Mouse (Mus musculus) layer of hippocampus, adult 2 months (tissue): ENCODE measurements at regions not wholly inside any gene's neighbourhood (a gene's known extent, or its start where the extent isn't known, plus 50 kb on each side); places are given as distances from the start of the nearest gene placed in this dataset.

Source experiments
- DNase-seq, 2 experiments: peaks; one replicate each; pipeline ENCODE4 v3.0.0; 2022; ENCODE audit warnings: low spot score in 2 of 2
- H3K27ac ChIP-seq: fragments of 200-600 bp; 2 replicates; pipeline ENCODE4 v1.8.1; 2022
- H3K4me3 ChIP-seq: fragments of 200-600 bp; 2 replicates; pipeline ENCODE4 v1.8.1; 2022; ENCODE audit warnings: mild to moderate bottlenecking
- CTCF ChIP-seq: fragments of 200-600 bp; conservative IDR thresholded peaks from 2 replicates; pipeline ENCODE4 v1.8.1; 2022; ENCODE audit warnings: antibody characterized with exemption, mild to moderate bottlenecking, moderate library complexity

DNA sequence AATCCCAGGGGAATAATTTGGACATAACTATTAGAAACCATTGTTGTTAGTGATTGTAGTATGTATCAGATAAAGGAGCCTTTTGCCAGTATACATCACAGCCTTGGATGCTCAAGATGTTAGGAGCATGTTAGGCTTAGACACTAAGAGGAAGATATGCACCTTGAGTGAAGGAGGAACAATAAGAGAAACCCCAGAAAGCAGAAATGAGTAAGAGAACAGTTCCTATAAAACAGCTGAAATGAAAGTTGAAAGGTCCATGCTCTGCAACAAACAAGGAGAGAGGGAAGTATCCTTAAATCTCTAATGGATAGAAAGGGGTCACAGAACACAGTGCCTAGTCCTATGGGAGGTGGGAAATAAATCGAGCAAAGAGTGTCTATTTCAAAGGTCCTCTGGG is 91.4 kb upstream of the Mrps30 start:
- H3K27ac ChIP-seq: no peak overlapping the region
- no peak for TF ChIP-seq CTCF

DNA sequence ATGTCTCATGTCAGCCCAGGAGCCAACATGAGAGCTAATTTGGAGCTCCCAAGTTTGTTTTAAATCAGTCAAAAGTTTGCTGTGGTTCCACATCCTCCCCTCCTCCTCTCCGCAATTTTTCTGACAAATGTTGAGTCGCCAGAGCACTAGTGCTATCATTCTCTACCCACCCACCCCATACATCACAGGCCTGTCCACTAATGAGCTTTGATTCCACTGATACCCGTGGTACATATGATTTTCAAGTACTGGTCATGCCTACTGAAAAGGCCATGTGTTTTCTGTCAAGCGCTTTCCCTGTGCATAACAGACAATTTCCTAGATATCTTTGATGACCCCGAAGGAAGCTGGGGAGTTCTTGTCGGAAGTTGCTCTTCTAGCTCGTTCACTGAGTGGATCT is 85.5 kb upstream of the Mrps30 start:
- no peak overlapping the region for H3K4me3 ChIP-seq
- H3K27ac ChIP-seq: no peak overlapping the region
- no peak for DNase-seq
- TF ChIP-seq CTCF: no peak

More for the DNA sequence above, 91.4 kb upstream of the Mrps30 start:
- DNase-seq: no peak
- H3K4me3 ChIP-seq: no peak overlapping the region

- DNase-seq: no peak
- TF ChIP-seq CTCF: no peak
- H3K4me3 ChIP-seq: no peak overlapping the region
- no peak overlapping the region for H3K27ac ChIP-seq
Observed at GRCm38 (mm10) chr13:118459672-118460384, 72.8 kb upstream of the Mrps30 start.

DNA sequence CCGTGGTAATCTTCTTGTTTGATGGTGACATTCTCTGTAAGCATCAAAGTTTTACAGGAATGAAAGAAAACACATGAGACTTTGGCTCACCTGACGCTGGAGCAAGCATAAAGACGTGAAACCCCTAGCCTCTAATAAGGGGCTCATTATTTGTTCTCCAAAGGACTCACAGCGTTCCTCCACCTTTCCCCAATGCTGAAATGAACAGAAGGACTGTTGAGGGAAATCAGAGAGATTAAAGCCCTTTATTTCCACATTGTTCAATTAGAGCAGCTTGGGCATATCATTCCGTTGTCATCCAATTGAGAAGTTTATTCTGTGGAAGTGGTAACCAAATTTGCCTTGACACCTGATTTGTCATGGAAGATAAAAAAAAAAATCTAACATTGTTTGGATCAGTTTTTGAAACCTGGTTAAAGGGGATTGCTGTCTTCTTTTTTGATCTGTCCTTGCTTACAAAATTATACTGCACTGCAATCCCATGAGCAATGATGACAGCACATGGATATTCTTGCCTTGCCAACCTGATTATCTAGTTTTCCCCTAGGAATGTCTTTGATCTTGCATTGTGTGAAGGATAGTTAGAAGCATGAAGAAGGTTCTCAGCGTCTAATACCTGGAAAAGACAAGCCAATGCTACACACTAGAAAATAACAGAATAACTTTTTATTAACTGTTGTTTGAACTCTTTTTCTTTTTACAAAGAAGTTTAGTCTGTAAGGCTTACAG is 62.1 kb upstream of the Mrps30 start:
- no peak overlapping the region for H3K4me3 ChIP-seq
- no peak for TF ChIP-seq CTCF
- no peak overlapping the region for H3K27ac ChIP-seq
- no peak for DNase-seq

DNA sequence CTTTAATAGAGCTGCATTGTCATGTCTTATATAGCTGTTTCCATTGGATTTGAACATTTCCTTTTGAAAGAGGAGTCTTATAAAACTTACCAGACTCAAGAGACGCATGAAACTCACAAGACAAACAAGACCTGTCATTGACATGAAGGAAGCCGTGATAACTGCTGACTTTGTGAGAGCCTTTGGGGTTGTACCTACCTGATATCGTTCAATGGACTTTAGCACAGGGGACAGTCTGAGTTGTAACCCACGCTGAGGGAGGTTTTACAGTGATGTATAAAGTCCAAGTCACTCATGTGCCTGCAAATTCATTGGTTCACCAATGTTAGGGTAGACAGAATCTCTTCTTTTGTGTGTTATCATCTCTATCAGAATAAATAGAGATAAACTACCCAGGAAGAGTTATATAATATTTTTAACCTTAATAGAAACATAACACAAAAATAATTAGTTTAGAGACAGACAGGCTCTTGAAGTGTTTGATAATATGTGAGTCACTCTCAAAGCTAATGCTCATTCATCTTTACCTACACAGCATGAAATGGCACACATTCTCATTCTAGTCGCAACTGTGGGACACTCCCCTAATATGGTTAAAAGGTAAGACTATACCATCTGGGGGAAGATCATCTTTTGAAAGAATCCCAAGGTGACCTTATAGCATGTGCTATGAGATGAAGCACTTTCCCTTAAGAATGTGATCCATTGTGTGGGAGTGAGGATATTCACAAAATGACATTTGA is 54.4 kb upstream of the Mrps30 start:
- Histone ChIP-seq H3K27ac (no peak overlapping the region), H3K4me3 (no peak overlapping the region)
- no peak for DNase-seq
- no peak for TF ChIP-seq CTCF
